Mouse (Mus musculus): ENCODE results near the gene Padi6. TPM values are rescaled to one million over a fixed set of nuclear protein-coding genes. Genes with fewer than 3 reads are reported as not detected.

The Padi6 gene
- polyA plus RNA-seq, 1 experiment from 2014 or later: not detected

DNA sequence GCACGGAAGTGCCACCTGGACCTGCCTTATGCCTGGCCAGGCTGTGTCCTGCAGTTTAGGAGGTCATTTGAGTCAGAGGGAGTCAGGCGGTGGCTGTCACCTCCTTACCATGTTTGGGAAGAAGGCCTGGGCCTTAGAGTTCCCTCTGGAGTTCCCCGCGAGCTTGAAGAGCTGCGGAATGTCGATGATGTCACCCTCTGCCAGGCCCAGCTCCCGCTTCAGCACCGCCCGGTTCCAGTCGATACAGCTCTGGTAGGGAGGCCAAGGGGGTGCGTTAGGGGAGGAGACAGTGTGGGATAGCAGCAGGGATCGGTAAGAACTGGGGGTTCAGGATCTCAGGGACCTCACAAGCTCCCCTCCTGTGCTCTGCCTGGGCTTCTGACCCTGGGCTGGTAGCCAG, 5.5 kb upstream of the Padi6 start:
- Histone ChIP-seq H3K4me3 (replicated peaks) (no peak overlapping the region), H3K9ac (replicated peaks) (no peak overlapping the region), H3K9me3 (replicated peaks) (no peaks in the 10 kb centered on the region), H3K4me1 (peaks cover 4% of the 10 kb centered on the region; the same call in 1 of the 2 replicates), H3K27ac (replicated peaks) (no peak overlapping the region), H3K36me3 (no peaks in the 10 kb centered on the region), H3K4me2 (no peak overlapping the region), H3K27me3 (replicated peaks) (no peaks in the 10 kb centered on the region)
- ATAC-seq (ENCODE audit: low FRiP score): no peak
- 34% methylated on average over 12 of the region's 12 CpGs for WGBS

DNA sequence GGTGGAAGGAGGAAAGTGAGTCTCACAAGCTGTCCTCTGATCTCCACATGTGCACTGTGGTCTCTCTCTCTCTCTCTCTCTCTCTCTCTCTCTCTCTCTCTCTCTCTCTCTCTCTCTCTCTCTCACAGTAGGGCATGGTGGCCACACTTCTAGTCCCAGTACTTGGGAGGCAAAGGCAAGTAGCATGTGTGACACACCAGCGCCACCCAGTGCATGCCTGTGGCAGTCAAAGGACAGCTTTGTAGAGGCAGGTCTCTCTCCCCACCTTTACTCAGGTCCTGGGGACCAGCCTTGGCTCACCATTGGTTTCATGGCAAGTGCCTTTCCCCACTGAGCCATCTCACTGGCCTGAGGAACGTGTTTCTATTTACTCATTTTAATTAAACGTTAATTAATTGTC, 2.2 kb upstream of the Padi6 start:
- Histone ChIP-seq H3K9ac (replicated peaks) (no peak overlapping the region), H3K36me3 (no peaks in the 10 kb centered on the region), H3K27me3 (replicated peaks) (no peaks in the 10 kb centered on the region), H3K4me2 (no peak overlapping the region), H3K4me1 (no peaks in the 10 kb centered on the region), H3K9me3 (replicated peaks) (no peaks in the 10 kb centered on the region), H3K27ac (replicated peaks) (no peak overlapping the region), H3K4me3 (replicated peaks) (no peak overlapping the region)
- WGBS: 19% methylated on average over 3 of the region's 3 CpGs
- no peak for ATAC-seq (ENCODE audit: low FRiP score)

DNA sequence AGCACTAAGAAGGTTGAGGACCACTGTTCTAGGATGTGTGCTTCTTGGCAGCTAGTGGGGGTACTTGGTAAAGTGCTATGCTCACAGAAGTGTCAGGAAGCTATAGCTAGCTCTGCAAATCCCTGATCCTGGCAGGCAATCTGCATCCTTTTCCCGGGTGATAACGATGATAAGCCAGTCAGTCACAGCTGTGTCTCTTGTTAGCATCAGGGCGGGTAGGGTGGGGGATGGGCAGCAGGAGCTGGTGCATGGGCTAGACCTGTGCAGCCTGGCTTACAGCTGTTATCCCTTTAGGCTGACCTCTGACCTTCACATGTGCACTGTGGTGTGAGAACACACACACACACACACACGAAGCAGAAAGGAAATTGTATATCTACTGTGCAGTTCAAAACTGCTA, 643 bp upstream of the Padi6 start:
- Histone ChIP-seq H3K9me3 (replicated peaks) (no peaks in the 10 kb centered on the region), H3K9ac (replicated peaks) (no peak overlapping the region), H3K27me3 (replicated peaks) (no peaks in the 10 kb centered on the region), H3K4me3 (replicated peaks) (no peak overlapping the region), H3K4me1 (no peaks in the 10 kb centered on the region), H3K36me3 (no peaks in the 10 kb centered on the region), H3K27ac (replicated peaks) (no peak overlapping the region), H3K4me2 (no peak overlapping the region)
- no peak for ATAC-seq (ENCODE audit: low FRiP score)
- 38% methylated on average over 4 of the region's 4 CpGs for WGBS

DNA sequence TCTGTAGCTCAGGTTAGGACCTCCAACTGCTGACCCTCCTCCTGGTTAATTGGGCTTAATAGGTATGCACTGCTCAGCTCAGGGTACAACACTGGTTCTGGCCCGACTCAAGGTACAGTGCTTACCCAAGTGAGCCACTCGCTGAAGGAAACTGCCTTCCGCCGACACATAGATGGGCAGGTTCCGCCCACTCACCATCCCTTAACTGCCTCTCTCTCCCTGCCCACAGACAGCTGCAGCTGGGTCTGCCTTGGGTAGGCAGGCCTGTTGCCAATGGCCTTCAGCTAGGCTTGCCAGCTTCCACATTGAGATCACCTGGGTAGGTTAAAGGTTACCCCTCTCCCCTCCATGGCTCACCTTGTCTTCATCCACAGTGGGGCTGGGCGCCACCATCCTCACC, 1.0 kb downstream of the Padi6 start:
- no peak for ATAC-seq (ENCODE audit: low FRiP score)

DNA sequence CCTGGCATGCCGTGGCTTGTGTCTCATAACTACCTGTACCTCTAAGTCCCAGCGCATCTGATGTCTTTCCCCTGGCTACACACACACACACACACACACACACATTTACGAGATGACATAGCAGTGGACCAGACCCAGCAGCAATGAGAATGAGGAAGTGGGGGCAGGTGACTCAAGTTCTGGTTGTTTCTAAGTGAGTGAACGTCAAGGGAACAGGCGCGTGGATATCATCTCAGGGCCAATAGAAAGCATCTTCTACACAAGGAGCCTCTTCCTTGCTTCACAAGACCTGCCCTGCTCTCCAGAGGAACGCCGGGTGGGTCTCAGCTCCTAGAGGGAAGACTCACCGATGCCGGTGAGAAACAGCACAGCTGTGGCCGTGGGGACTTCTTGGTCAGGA, 1.8 kb downstream of the Padi6 start:
- Histone ChIP-seq H3K4me1 (no peaks in the 10 kb centered on the region), H3K4me3 (replicated peaks) (no peak overlapping the region), H3K9ac (replicated peaks) (no peak overlapping the region), H3K9me3 (replicated peaks) (no peaks in the 10 kb centered on the region), H3K36me3 (no peaks in the 10 kb centered on the region), H3K27me3 (replicated peaks) (no peaks in the 10 kb centered on the region), H3K4me2 (no peak overlapping the region), H3K27ac (replicated peaks) (no peak overlapping the region)
- WGBS: 91% methylated on average over 11 of the region's 11 CpGs
- ATAC-seq (ENCODE audit: low FRiP score): no peak

More for the DNA sequence above, 1.0 kb downstream of the Padi6 start:
- Histone ChIP-seq H3K27ac (replicated peaks) (no peak overlapping the region), H3K4me3 (replicated peaks) (no peak overlapping the region), H3K27me3 (replicated peaks) (no peaks in the 10 kb centered on the region), H3K4me2 (no peak overlapping the region), H3K36me3 (no peaks in the 10 kb centered on the region), H3K4me1 (no peaks in the 10 kb centered on the region), H3K9me3 (replicated peaks) (no peaks in the 10 kb centered on the region), H3K9ac (replicated peaks) (no peak overlapping the region)
- 84% methylated on average over 6 of the region's 6 CpGs for WGBS

DNA sequence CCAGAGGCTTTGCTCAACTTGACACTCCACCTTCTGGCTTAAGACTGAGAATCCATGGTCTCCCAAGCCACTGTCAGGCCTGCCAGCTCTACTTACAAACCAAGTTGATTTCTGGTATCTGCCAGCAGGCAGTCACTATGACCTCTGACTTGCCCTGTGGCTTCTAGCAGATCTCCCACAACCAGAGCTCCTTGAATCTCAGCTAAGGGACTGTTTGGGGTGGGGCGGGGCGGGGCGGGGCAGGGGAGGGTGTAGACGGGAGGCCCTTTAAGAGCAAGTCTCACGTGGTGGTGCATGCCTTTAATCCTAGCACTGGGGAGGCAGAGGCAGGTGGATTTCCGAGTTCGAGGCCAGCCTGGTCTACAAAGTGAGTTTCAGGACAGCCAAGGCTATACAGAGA, 9.6 kb downstream of the Padi6 start:
- 78% methylated on average over 7 of the region's 7 CpGs for WGBS
- H3K4me1 ChIP-seq: no peaks in the 10 kb centered on the region

DNA sequence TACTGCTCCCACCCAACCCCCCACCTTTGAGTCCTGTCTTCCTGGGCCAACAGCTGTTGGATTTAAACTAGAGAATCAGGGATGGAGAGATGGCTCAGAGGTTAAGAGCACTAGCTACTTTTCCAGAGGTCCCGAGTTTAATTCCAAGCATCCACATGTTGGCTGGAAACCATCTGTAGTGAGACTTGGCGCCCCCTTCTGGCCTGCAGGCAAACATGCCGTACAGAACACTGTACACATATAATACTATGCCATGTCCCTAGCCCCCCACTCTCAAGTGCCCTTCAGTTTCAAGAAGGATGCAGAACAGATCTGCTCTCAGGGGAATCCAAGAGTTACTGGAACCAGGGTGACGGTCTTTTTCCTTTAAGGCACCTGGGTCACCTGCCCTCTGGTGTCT, 10.8 kb downstream of the Padi6 start:
- ATAC-seq (ENCODE audit: low FRiP score): no peak
- 84% methylated on average over 4 of the region's 4 CpGs for WGBS
- H3K4me1 ChIP-seq: no peaks in the 10 kb centered on the region
- no peaks in the 10 kb centered on the region for H3K9me3 ChIP-seq (replicated peaks)
- H3K4me3 ChIP-seq (replicated peaks): no peak overlapping the region
- no peak overlapping the region for H3K4me2 ChIP-seq
- no peak overlapping the region for H3K9ac ChIP-seq (replicated peaks)
- H3K27me3 ChIP-seq (replicated peaks): no peaks in the 10 kb centered on the region
- H3K27ac ChIP-seq (replicated peaks): no peak overlapping the region
- no peaks in the 10 kb centered on the region for H3K36me3 ChIP-seq

More for the DNA sequence above, 9.6 kb downstream of the Padi6 start:
- no peak overlapping the region for H3K4me3 ChIP-seq (replicated peaks)
- H3K27me3 ChIP-seq (replicated peaks): no peaks in the 10 kb centered on the region
- H3K27ac ChIP-seq (replicated peaks): no peak overlapping the region
- H3K9me3 ChIP-seq (replicated peaks): no peaks in the 10 kb centered on the region
- no peak overlapping the region for H3K9ac ChIP-seq (replicated peaks)
- H3K36me3 ChIP-seq: no peaks in the 10 kb centered on the region
- no peak for ATAC-seq (ENCODE audit: low FRiP score)
- H3K4me2 ChIP-seq: no peak overlapping the region

DNA sequence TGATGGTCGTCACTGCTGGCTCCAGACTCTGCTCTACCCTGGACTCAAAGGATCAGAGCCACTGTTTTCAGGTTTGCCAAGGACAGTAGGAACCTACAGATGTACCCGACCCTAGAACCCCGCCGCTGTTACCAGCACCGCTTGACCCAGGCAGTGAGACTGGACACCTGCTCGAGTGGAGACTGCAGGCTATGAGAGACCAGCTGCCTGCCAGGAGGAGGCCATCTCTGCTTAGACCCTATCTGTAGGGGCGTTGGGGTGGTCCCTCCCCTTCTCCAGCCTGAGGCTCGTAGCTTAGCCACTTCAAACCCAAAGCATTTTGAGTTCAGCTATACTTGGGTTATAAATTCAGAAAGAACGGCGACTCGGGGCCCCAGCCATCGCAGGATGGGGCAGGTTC, 15.5 kb downstream of the Padi6 start:
- WGBS: 86% methylated on average over 12 of the region's 12 CpGs
- Histone ChIP-seq H3K9ac (replicated peaks) (no peak overlapping the region), H3K36me3 (peaks cover 10% of the 10 kb centered on the region), H3K4me1 (peaks cover 14% of the 10 kb centered on the region; the same call in 1 of the 2 replicates), H3K4me2 (no peak overlapping the region), H3K27me3 (replicated peaks) (no peaks in the 10 kb centered on the region), H3K9me3 (replicated peaks) (no peaks in the 10 kb centered on the region), H3K27ac (replicated peaks) (no peak overlapping the region), H3K4me3 (replicated peaks) (no peak overlapping the region)
- no peak for ATAC-seq (ENCODE audit: low FRiP score)

DNA sequence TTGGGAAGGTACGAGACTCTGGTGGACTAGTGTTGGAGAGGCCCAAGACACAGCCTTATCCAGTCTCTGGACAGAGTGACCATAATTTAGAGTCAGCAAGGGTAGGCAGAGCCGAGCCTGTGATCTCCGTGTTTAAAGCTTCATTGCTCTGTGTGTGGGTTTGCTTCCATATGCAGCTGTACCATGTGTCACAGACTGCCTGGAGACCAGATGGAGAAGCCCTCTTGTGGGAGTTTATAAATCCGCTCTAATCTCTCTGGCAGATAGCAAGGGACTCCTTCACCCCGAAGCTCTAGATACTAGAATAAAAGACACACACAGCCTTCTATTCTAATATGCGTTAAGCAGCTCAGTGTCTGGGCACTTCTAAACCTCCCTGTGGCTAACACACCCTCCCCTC, 17.7 kb downstream of the Padi6 start:
- Histone ChIP-seq H3K4me3 (replicated peaks) (no peak overlapping the region), H3K27me3 (replicated peaks) (no peaks in the 10 kb centered on the region), H3K9me3 (replicated peaks) (no peaks in the 10 kb centered on the region), H3K27ac (replicated peaks) (peak overlapping the region; percentile 51), H3K9ac (replicated peaks) (no peak overlapping the region), H3K4me1 (peaks cover 14% of the 10 kb centered on the region; the same call in 1 of the 2 replicates), H3K4me2 (no peak overlapping the region), H3K36me3 (peaks cover 31% of the 10 kb centered on the region)
- WGBS: 49% methylated on average over 6 of the region's 6 CpGs
- ATAC-seq (ENCODE audit: low FRiP score): 0 out of 2 replicates have a peak, but pooled peaks have one; percentile 43

DNA sequence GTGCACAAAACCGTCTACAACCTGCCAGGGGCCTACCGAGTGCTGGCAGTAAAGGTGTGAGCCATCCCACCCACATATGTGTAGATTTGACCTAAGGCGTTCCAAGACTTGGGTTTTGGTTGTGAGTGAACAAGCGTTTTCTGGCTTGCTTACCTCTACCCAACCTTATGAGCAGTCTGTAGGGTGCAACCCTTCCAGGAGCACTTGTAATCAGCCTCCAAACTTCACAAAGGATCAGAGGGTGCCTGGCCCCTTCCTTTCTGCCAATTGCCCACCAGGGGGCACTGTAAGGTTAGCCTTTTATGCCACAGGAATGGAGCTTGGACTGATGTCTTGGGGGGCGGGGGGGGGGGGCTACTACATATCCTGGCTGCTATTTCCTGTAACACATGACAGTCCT, 18.6 kb downstream of the Padi6 start:
- H3K27ac ChIP-seq (replicated peaks): no peak overlapping the region
- H3K9ac ChIP-seq (replicated peaks): no peak overlapping the region
- H3K4me1 ChIP-seq: peaks cover 14% of the 10 kb centered on the region; the same call in 1 of the 2 replicates
- no peaks in the 10 kb centered on the region for H3K9me3 ChIP-seq (replicated peaks)
- no peak overlapping the region for H3K4me2 ChIP-seq
- H3K27me3 ChIP-seq (replicated peaks): no peaks in the 10 kb centered on the region
- H3K36me3 ChIP-seq: peaks cover 40% of the 10 kb centered on the region
- peak; percentile 45; the same call in 1 of the 2 replicates for ATAC-seq (ENCODE audit: low FRiP score)
- 45% methylated on average over 5 of the region's 5 CpGs for WGBS
- H3K4me3 ChIP-seq (replicated peaks): no peak overlapping the region

DNA sequence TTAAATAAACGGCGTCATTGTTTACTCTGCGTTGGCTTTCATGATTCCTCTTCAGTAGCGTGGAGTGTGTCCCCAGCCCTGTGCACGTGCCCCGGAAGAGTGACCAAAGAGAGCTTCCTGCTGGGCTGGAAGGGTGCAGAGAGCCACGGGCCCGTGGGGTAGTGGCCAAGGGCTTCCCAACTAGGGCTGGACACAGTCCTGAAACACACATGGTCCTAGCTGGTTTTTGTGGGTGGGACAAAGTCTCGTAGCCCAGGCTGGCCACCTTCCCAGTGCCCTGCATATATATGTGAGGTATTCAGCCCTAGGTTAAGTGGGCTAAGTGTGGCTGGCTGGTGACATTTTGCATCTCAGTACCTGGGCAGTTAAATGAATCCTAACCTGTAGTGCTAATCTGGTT, 19.3 kb downstream of the Padi6 start:
- no peak overlapping the region for H3K27ac ChIP-seq (replicated peaks)

DNA sequence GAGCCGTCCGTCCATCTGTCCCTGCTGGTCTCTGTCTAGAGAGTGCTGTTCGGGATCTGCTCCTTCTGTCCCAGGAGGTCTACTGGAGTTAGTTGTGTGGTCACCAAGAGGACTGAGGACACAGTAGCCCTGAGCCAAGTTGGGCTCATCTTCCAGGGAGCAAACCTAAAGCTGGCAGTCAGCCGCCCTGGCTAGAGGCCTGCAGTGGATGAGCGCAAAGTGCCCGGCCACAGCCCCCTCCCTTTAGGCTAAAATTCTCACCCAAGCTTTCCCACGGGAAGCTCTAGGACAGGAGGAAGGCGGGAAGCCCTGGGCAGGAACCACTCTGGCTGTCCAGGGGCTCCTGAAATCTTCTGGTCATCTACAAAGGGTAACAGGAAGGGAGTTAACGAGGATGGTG, 19.7 kb downstream of the Padi6 start:
- no peak overlapping the region for H3K4me3 ChIP-seq (replicated peaks)
- ATAC-seq (ENCODE audit: low FRiP score): no peak
- H3K36me3 ChIP-seq: peaks cover 51% of the 10 kb centered on the region
- 75% methylated on average over 9 of the region's 9 CpGs for WGBS
- H3K9ac ChIP-seq (replicated peaks): no peak overlapping the region
- no peak overlapping the region for H3K4me2 ChIP-seq
- H3K27ac ChIP-seq (replicated peaks): no peak overlapping the region
- H3K4me1 ChIP-seq: peaks cover 14% of the 10 kb centered on the region; the same call in 1 of the 2 replicates
- H3K27me3 ChIP-seq (replicated peaks): no peaks in the 10 kb centered on the region
- no peaks in the 10 kb centered on the region for H3K9me3 ChIP-seq (replicated peaks)

More for the DNA sequence above, 19.3 kb downstream of the Padi6 start:
- WGBS: 88% methylated on average over 9 of the region's 9 CpGs
- Histone ChIP-seq H3K9ac (replicated peaks) (no peak overlapping the region), H3K9me3 (replicated peaks) (no peaks in the 10 kb centered on the region), H3K4me1 (peaks cover 14% of the 10 kb centered on the region; the same call in 1 of the 2 replicates), H3K36me3 (peaks cover 46% of the 10 kb centered on the region), H3K27me3 (replicated peaks) (no peaks in the 10 kb centered on the region), H3K4me2 (no peak overlapping the region), H3K4me3 (replicated peaks) (no peak overlapping the region)
- no peak for ATAC-seq (ENCODE audit: low FRiP score)

Measured in neural tube, embryonic 15.5 days (tissue).